Mouse (Mus musculus) monocyte, adult 5-6 weeks (primary cell): ENCODE data around the gene Kcnh8. TPM values are rescaled to one million over a fixed set of nuclear protein-coding genes. Genes with fewer than 3 reads are reported as not detected.

Experiments used
- ATAC-seq: fragments of 153-309, 156-312 bp; replicated peaks from 2 replicates; pipeline ENCODE4 v1.8.0; 2017; ENCODE audit warnings: mild to moderate bottlenecking; ENCODE audit not compliant: low TSS enrichment, insufficient number of reproducible peaks, severe bottlenecking, poor library complexity, low FRiP score
- total RNA-seq: library from RNA; stranded (forward); fragments of 200-1000, 200-491, 200-594 nt; gene quantifications from 3 replicates; pipeline ENCODE4 v1.2.3, GENCODE M21; 2017

Kcnh8 gene
- not detected in 3 replicates for total RNA-seq

GRCm38 (mm10) chr17:52602093-52602780, at the start of gene Kcnh8:
Gene Kcnh8, plus strand, starts transcription at chr17:52602709.
- ATAC-seq: no peak; the same call in 1 of the 2 replicates

- peak; percentile 71; the same call in 1 of the 2 replicates for ATAC-seq
Observed at GRCm38 (mm10) chr17:52559961-52560720, 42.4 kb upstream of the Kcnh8 start.

- ATAC-seq: no peak
Observed at GRCm38 (mm10) chr17:52565467-52566155, 36.9 kb upstream of the Kcnh8 start.

- ATAC-seq: no peak
Observed at GRCm38 (mm10) chr17:52569584-52570270, 32.8 kb upstream of the Kcnh8 start.

GRCm38 (mm10) chr17:52572229-52572628, 30.3 kb upstream of the Kcnh8 start:
- ATAC-seq: no peak

GRCm38 (mm10) chr17:52591503-52592194, 10.9 kb upstream of the Kcnh8 start:
- no peak for ATAC-seq

GRCm38 (mm10) chr17:52599141-52599540, 3.4 kb upstream of the Kcnh8 start:
- no peak for ATAC-seq

- ATAC-seq: no peak
Observed at GRCm38 (mm10) chr17:52600882-52601371, 1.6 kb upstream of the Kcnh8 start.

GRCm38 (mm10) chr17:52602781-52603170, 267 bp downstream of the Kcnh8 start:
- ATAC-seq: no peak

- no peak for ATAC-seq
Observed at GRCm38 (mm10) chr17:52603411-52603810, 902 bp downstream of the Kcnh8 start.

- no peak for ATAC-seq
Observed at GRCm38 (mm10) chr17:52611382-52611781, 8.9 kb downstream of the Kcnh8 start.

- no peak for ATAC-seq
Observed at GRCm38 (mm10) chr17:52649186-52649585, 46.7 kb downstream of the Kcnh8 start.

GRCm38 (mm10) chr17:52691988-52692387, 89.5 kb downstream of the Kcnh8 start:
- no peak for ATAC-seq

GRCm38 (mm10) chr17:52701944-52702343, 99.4 kb downstream of the Kcnh8 start:
- no peak for ATAC-seq

- ATAC-seq: no peak
Observed at GRCm38 (mm10) chr17:52712319-52712718, 109.8 kb downstream of the Kcnh8 start.

GRCm38 (mm10) chr17:52722214-52722613, 119.7 kb downstream of the Kcnh8 start:
- no peak for ATAC-seq

GRCm38 (mm10) chr17:52728806-52729205, 126.3 kb downstream of the Kcnh8 start:
- no peak for ATAC-seq

GRCm38 (mm10) chr17:52738436-52738835, 135.9 kb downstream of the Kcnh8 start:
- ATAC-seq: no peak
